Mouse (Mus musculus) T-cell, adult 2 months (primary cell): ENCODE data around the gene Creb5.
A peak's percentile ranks its signal among the peaks of the same experiment; 100 is the strongest.

Experiments
- DNase-seq: peaks from one replicate; pipeline ENCODE4 v3.0.0; 2022; ENCODE audit warnings: low spot score

The Creb5 gene

GRCm38 (mm10) chr6:53545989-53546388 lies 258.9 kb downstream of the Creb5 start:
- no peak for DNase-seq

GRCm38 (mm10) chr6:53548236-53548635 lies 261.2 kb downstream of the Creb5 start:
- no peak for DNase-seq

GRCm38 (mm10) chr6:53549409-53549808 lies 262.3 kb downstream of the Creb5 start:
- DNase-seq, result peak; percentile 2

GRCm38 (mm10) chr6:53556050-53556449 lies 269.0 kb downstream of the Creb5 start:
- DNase-seq, result no peak

GRCm38 (mm10) chr6:53560928-53561327 lies 273.9 kb downstream of the Creb5 start:
- DNase-seq, result no peak

- DNase-seq, result no peak
Observed at GRCm38 (mm10) chr6:53562586-53562985, 275.5 kb downstream of the Creb5 start.

GRCm38 (mm10) chr6:53563546-53564185 lies 276.6 kb downstream of the Creb5 start:
- no peak for DNase-seq

GRCm38 (mm10) chr6:53569436-53569835 lies 282.4 kb downstream of the Creb5 start:
- DNase-seq, result no peak

- DNase-seq, result no peak
Observed at GRCm38 (mm10) chr6:53570906-53571305, 283.8 kb downstream of the Creb5 start.

- no peak for DNase-seq
Observed at GRCm38 (mm10) chr6:53571571-53572122, 284.6 kb downstream of the Creb5 start.

- no peak for DNase-seq
Observed at GRCm38 (mm10) chr6:53572456-53572855, 285.4 kb downstream of the Creb5 start.

- peak; percentile 33 for DNase-seq
Observed at GRCm38 (mm10) chr6:53572979-53573710, 286.1 kb downstream of the Creb5 start.

- no peak for DNase-seq
Observed at GRCm38 (mm10) chr6:53573711-53574065, 286.6 kb downstream of the Creb5 start.

- no peak for DNase-seq
Observed at GRCm38 (mm10) chr6:53574097-53574496, 287.0 kb downstream of the Creb5 start.

GRCm38 (mm10) chr6:53575191-53575590 lies 288.1 kb downstream of the Creb5 start:
- DNase-seq, result no peak

GRCm38 (mm10) chr6:53575836-53576235 lies 288.8 kb downstream of the Creb5 start:
- DNase-seq, result no peak

- DNase-seq, result no peak
Observed at GRCm38 (mm10) chr6:53576841-53577240, 289.8 kb downstream of the Creb5 start.

- no peak for DNase-seq
Observed at GRCm38 (mm10) chr6:53577776-53578175, 290.7 kb downstream of the Creb5 start.

GRCm38 (mm10) chr6:53580346-53580745 lies 293.3 kb downstream of the Creb5 start:
- no peak for DNase-seq

- no peak for DNase-seq
Observed at GRCm38 (mm10) chr6:53583234-53583875, 296.3 kb downstream of the Creb5 start.

GRCm38 (mm10) chr6:53584718-53585405 lies 297.8 kb downstream of the Creb5 start:
- peak; percentile 53 for DNase-seq

GRCm38 (mm10) chr6:53589746-53590145 lies 302.7 kb downstream of the Creb5 start:
- peak; percentile 76 for DNase-seq
